Mouse (Mus musculus): ENCODE data around the gene Fkbp10. TPM values are rescaled to one million over a fixed set of nuclear protein-coding genes. Genes with fewer than 3 reads are reported as not detected.

Gene Fkbp10
- polyA plus RNA-seq, 1 experiment from 2014 or later = 139 TPM

GRCm38 (mm10) chr11:100462699-100463098 is 47.2 kb downstream of the Fkbp10 start:
- H3K36me3 ChIP-seq = peaks cover 51% of the 10 kb centered on the region
- no peak for ATAC-seq (replicated peaks; ENCODE audit: low FRiP score)
- H3K4me2 ChIP-seq = no peak overlapping the region
- H3K4me3 ChIP-seq (replicated peaks) = no peak overlapping the region
- 91% methylated on average over 10 of the region's 10 CpGs for whole genome bisulfite sequencing
- H3K4me1 ChIP-seq = 0 out of 2 replicates have a peak, but pooled peaks cover 4% of the 10 kb centered on the region
- H3K9ac ChIP-seq = no peak overlapping the region
- H3K27ac ChIP-seq = no peak overlapping the region
- no peaks in the 10 kb centered on the region for H3K9me3 ChIP-seq (replicated peaks)
- H3K27me3 ChIP-seq = no peaks in the 10 kb centered on the region

DNA sequence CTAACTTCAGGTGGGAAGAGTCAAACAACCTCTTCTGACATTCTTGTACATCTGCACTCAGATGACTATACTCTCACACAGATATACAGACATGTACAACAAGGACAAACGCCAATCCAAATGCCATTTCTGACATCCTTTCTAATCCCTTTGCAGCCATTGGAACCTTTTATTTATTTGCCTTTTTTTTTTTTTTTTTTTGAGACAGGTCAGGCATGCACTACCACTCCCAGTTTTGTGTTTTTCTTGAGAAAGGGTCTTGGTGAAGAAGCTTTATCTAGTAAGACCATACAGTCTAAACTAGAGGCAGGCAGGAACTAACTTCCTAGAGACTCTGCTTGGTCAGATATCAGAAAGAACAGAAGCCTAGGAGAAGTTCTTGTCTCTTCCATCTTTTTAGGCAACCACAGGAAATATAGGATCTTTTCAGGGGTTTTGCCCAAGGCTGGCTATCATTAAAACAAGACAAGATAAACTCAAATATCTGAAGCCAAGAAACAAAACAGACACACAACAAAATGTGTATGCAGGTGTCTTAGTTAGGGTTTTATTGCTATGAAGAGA is 49.8 kb downstream of the Fkbp10 start:
- Histone ChIP-seq H3K27ac (no peak overlapping the region), H3K4me2 (no peak overlapping the region), H3K36me3 (peaks cover 53% of the 10 kb centered on the region), H3K4me1 (peaks cover 10% of the 10 kb centered on the region; the same call in 1 of the 2 replicates), H3K4me3 (replicated peaks) (no peak overlapping the region), H3K27me3 (no peaks in the 10 kb centered on the region), H3K9me3 (replicated peaks) (no peaks in the 10 kb centered on the region), H3K9ac (no peak overlapping the region)
- no peak for ATAC-seq (replicated peaks; ENCODE audit: low FRiP score)
- WGBS = 97% methylated on average over 1 of the region's 1 CpGs

DNA sequence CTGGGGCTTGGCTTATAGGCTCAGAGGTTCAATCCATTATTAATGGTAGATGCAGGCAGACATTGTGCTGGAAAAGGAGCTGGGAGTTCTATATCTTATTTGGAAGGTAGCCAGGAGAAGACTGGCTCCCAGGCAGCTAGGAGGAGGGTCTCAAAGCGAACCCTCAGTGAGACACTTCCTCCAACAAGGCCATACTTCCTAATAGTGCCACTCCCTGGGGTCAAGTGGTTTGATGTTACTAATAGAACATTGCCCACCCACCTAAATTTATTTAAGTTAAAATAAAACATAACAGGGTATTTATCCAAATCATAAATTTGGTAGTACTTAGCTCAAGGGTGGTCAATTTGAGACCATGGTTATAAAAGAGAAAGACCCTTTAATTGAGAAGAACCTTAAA is 50.3 kb downstream of the Fkbp10 start:
- peaks cover 15% of the 10 kb centered on the region for H3K4me1 ChIP-seq
- H3K36me3 ChIP-seq = peaks cover 49% of the 10 kb centered on the region
- H3K4me2 ChIP-seq = no peak overlapping the region
- no peaks in the 10 kb centered on the region for H3K9me3 ChIP-seq (replicated peaks)
- no peaks in the 10 kb centered on the region for H3K27me3 ChIP-seq
- H3K9ac ChIP-seq = no peak overlapping the region
- no peak overlapping the region for H3K4me3 ChIP-seq (replicated peaks)
- WGBS = 80% methylated on average over 1 of the region's 1 CpGs
- no peak overlapping the region for H3K27ac ChIP-seq
- no peak for ATAC-seq (replicated peaks; ENCODE audit: low FRiP score)

GRCm38 (mm10) chr11:100471352-100472196 is 56.1 kb downstream of the Fkbp10 start:
- Histone ChIP-seq H3K4me1 (peaks cover 24% of the 10 kb centered on the region), H3K9me3 (replicated peaks) (no peaks in the 10 kb centered on the region), H3K9ac (peak overlapping the region; percentile 94), H3K4me3 (replicated peaks) (peak overlapping the region; percentile 98), H3K36me3 (peaks cover 30% of the 10 kb centered on the region), H3K27me3 (no peaks in the 10 kb centered on the region), H3K4me2 (peak overlapping the region; percentile 94), H3K27ac (peak overlapping the region; percentile 82; the same call in 1 of the 2 replicates)
- no peak for ATAC-seq (replicated peaks; ENCODE audit: low FRiP score)
- 4% methylated on average over 30 of the region's 30 CpGs for WGBS

DNA sequence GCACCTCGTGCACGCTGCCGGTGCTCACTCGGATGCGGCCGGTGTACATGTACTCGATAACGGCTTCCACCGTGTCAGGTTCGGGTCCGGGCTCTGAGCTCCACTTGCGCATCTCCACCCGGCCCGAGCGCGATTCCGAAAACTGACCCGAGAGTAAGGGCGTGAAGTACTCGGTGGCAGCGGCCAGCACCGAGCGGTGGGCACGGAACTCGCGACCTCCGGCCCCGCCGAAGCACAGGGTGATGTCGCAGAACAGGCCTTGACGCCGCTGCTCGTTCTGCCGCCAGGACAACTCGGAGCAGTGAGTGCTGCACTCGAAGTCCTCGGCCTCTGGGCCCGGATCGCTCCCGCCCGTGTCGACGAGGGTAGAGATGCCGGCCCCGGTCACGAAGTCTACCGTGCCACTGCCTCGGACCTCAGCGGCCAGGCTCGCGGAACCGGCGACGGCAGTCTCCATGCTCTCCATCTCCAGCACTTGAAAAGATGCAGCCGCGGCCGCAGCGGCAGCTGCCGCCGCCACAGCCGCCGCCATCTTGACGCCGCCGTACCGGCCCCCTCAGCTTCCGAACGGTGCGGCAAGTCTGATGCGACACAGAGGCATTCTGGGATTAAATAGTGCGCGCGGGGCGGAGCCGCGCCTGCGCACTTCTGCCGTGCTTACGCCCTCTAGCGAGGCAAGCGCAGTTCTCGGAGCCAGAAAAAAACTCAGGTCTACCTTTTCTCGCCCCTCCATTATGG is 56.9 kb downstream of the Fkbp10 start, which contains the start of gene Klhl11:
Klhl11 (minus strand) TSS at position 545 of the 738 bp plus-strand sequence.
- Histone ChIP-seq H3K27me3 (no peaks in the 10 kb centered on the region), H3K9ac (peak within 1 kb of the TSS; percentile 94)
- WGBS = under 1% methylated on average over 83 of the region's 83 CpGs

GRCm38 (mm10) chr11:100472935-100473295 is 57.4 kb downstream of the Fkbp10 start:
- Histone ChIP-seq H3K4me3 (replicated peaks) (peak overlapping the region; percentile 98), H3K4me1 (peaks cover 24% of the 10 kb centered on the region), H3K27ac (peak overlapping the region; percentile 82), H3K9me3 (replicated peaks) (no peaks in the 10 kb centered on the region), H3K4me2 (peak overlapping the region; percentile 94), H3K9ac (no peak overlapping the region), H3K27me3 (no peaks in the 10 kb centered on the region), H3K36me3 (peaks cover 30% of the 10 kb centered on the region)
- ATAC-seq (replicated peaks; ENCODE audit: low FRiP score) = peak; percentile 44; the same call in 1 of the 2 replicates
- 36% methylated on average over 5 of the region's 5 CpGs for WGBS

More for the DNA sequence above, 56.9 kb downstream of the Fkbp10 start, which contains the start of gene Klhl11:
- peak; percentile 93 for ATAC-seq (replicated peaks; ENCODE audit: low FRiP score)
- Histone ChIP-seq H3K27ac (peak within 1 kb of the TSS; percentile 82), H3K4me3 (replicated peaks) (peak within 1 kb of the TSS; percentile 98), H3K4me1 (peaks cover 24% of the 10 kb centered on the region), H3K4me2 (peak within 1 kb of the TSS; percentile 94), H3K9me3 (replicated peaks) (no peaks in the 10 kb centered on the region), H3K36me3 (peaks cover 31% of the 10 kb centered on the region)

Small RNA genes within 50 kb of the gene (microRNA-seq; reads per million reads assigned to microRNA genes)
- gene Gm27374 = not detected

Other genes with a start within 250 kb of the Fkbp10 start
- gene Krt9, start 222.5 kb upstream of the Fkbp10 start, polyA plus RNA-seq (2015; fragmentation: Nextera tagmentation; extraction: Ambion mirVana) = not detected in 2 replicates
- 4.9 and 5.8 TPM in 2 replicates for gene Krt14, start 208.1 kb upstream of the Fkbp10 start, polyA plus RNA-seq (2015; fragmentation: Nextera tagmentation; extraction: Ambion mirVana)
- 0.55 TPM in 1 of 2 replicates, not detected in the other for gene Krt16, start 166.8 kb upstream of the Fkbp10 start, polyA plus RNA-seq (2015; fragmentation: Nextera tagmentation; extraction: Ambion mirVana)
- gene Krt17, start 154.7 kb upstream of the Fkbp10 start, polyA plus RNA-seq (2015; fragmentation: Nextera tagmentation; extraction: Ambion mirVana) = 0.51 and 2.4 TPM in 2 replicates
- not detected in 2 replicates for gene Krt42, start 145.8 kb upstream of the Fkbp10 start, polyA plus RNA-seq (2015; fragmentation: Nextera tagmentation; extraction: Ambion mirVana)
- gene Eif1, start 95.8 kb upstream of the Fkbp10 start, polyA plus RNA-seq (2015; fragmentation: Nextera tagmentation; extraction: Ambion mirVana) = 1,620 and 1,743 TPM in 2 replicates
- gene Gast, start 81.3 kb upstream of the Fkbp10 start, polyA plus RNA-seq (2015; fragmentation: Nextera tagmentation; extraction: Ambion mirVana) = not detected in 2 replicates
- gene Hap1, start 59.6 kb upstream of the Fkbp10 start, polyA plus RNA-seq (2015; fragmentation: Nextera tagmentation; extraction: Ambion mirVana) = 15.0 and 19.6 TPM in 2 replicates
- 107 and 121 TPM in 2 replicates for gene Jup, start 17.9 kb upstream of the Fkbp10 start, polyA plus RNA-seq (2015; fragmentation: Nextera tagmentation; extraction: Ambion mirVana)
- gene P3h4, start 861 bp upstream of the Fkbp10 start, polyA plus RNA-seq (2015; fragmentation: Nextera tagmentation; extraction: Ambion mirVana) = 59.0 and 67.2 TPM in 2 replicates
- gene Nt5c3b, start 26.1 kb downstream of the Fkbp10 start, polyA plus RNA-seq (2015; fragmentation: Nextera tagmentation; extraction: Ambion mirVana) = 119 and 121 TPM in 2 replicates
- 0.44 and 0.54 TPM in 2 replicates for gene Klhl10, start 26.2 kb downstream of the Fkbp10 start, polyA plus RNA-seq (2015; fragmentation: Nextera tagmentation; extraction: Ambion mirVana)
- 8.4 and 10.0 TPM in 2 replicates for gene Klhl11, start 57.0 kb downstream of the Fkbp10 start, polyA plus RNA-seq (2015; fragmentation: Nextera tagmentation; extraction: Ambion mirVana)
- gene Acly, start 112.3 kb downstream of the Fkbp10 start, polyA plus RNA-seq (2015; fragmentation: Nextera tagmentation; extraction: Ambion mirVana) = 151 and 175 TPM in 2 replicates
- gene Ttc25, start 129.9 kb downstream of the Fkbp10 start, polyA plus RNA-seq (2015; fragmentation: Nextera tagmentation; extraction: Ambion mirVana) = 0.99 and 1.1 TPM in 2 replicates
- gene Cnp, start 159.2 kb downstream of the Fkbp10 start, polyA plus RNA-seq (2015; fragmentation: Nextera tagmentation; extraction: Ambion mirVana) = 25.3 and 29.6 TPM in 2 replicates
- 59.7 and 63.5 TPM in 2 replicates for gene Nkiras2, start 203.5 kb downstream of the Fkbp10 start, polyA plus RNA-seq (2015; fragmentation: Nextera tagmentation; extraction: Ambion mirVana)
- 238 and 241 TPM in 2 replicates for gene Dnajc7, start 204.5 kb downstream of the Fkbp10 start, polyA plus RNA-seq (2015; fragmentation: Nextera tagmentation; extraction: Ambion mirVana)

All from kidney, embryonic 15.5 days (tissue).